Mouse (Mus musculus): ENCODE measurements around the gene Alg1.
"Not testable (repeated sequence)": the region's sequence is repeated elsewhere in the genome, so short reads cannot be mapped to it uniquely, and the experiment has no call there.

- not testable (repeated sequence) for TF ChIP-seq CTCF (IDR thresholded peaks at IDR 0.05; ENCODE audit: control insufficient read depth, insufficient read depth, insufficient replicate concordance, low read depth, low read length); POLR2A (IDR thresholded peaks at IDR 0.05; ENCODE audit: control insufficient read depth, low read depth, low read length)
Observed at GRCm38 (mm10) chr16:5227501-5227900, 5.9 kb upstream of the Alg1 start.
